Mouse (Mus musculus) midbrain, postnatal 0 days (tissue): ENCODE data around the gene Tmem94. TPM values are rescaled to one million over a fixed set of nuclear protein-coding genes. Genes with fewer than 3 reads are reported as not detected.

Experiments used
- ATAC-seq: fragments of 200-750 bp; cut with Nextera tagmentation; 2 replicates; pipeline ENCODE4 v1.8.0; 2017; ENCODE audit warnings: moderate number of reproducible peaks, mild to moderate bottlenecking, moderate TSS enrichment, moderate library complexity; ENCODE audit not compliant: low FRiP score
- DNase-seq: peaks from one replicate; pipeline ENCODE4 v3.0.0-alpha.2; 2015; ENCODE audit warnings: low spot score
- H3K27ac ChIP-seq: fragments of 300-500 bp; sonication (generic); 2 replicates; pipeline ENCODE4 v1.5.1; 2014; ENCODE audit warnings: low read depth, mild to moderate bottlenecking, low read length, mixed read lengths
- H3K27me3 ChIP-seq: fragments of 300-500 bp; sonication (generic); 2 replicates; pipeline ENCODE4 v1.6.1; 2014; ENCODE audit warnings: low read length, control low read depth, mixed read lengths; ENCODE audit not compliant: insufficient read depth
- H3K36me3 ChIP-seq: fragments of 300-500 bp; sonication (generic); 2 replicates; pipeline ENCODE4 v1.6.1; 2014; ENCODE audit warnings: low read length, control low read depth, mixed read lengths; ENCODE audit not compliant: insufficient read depth
- H3K4me1 ChIP-seq: fragments of 300-500 bp; sonication (generic); 2 replicates; pipeline ENCODE4 v1.6.1; 2014; ENCODE audit warnings: mild to moderate bottlenecking, control low read depth, antibody characterized with exemption, low read length, mixed read lengths; ENCODE audit not compliant: insufficient read depth
- H3K4me2 ChIP-seq: fragments of 300-500 bp; sonication (generic); 2 replicates; pipeline ENCODE4 v1.6.1; 2014; ENCODE audit warnings: low read depth, mild to moderate bottlenecking, low read length, mixed read lengths; ENCODE audit not compliant: poor library complexity, severe bottlenecking
- H3K4me3 ChIP-seq: fragments of 300-500 bp; sonication (generic); 2 replicates; pipeline ENCODE4 v1.5.1; 2014; ENCODE audit warnings: low read depth, mild to moderate bottlenecking, low read length, moderate library complexity
- H3K9ac ChIP-seq: fragments of 300-500 bp; sonication (generic); replicated peaks from 2 replicates; pipeline ENCODE4 v1.6.1; 2014; ENCODE audit warnings: mild to moderate bottlenecking, low read length, moderate library complexity, mixed read lengths; ENCODE audit not compliant: poor library complexity, severe bottlenecking
- H3K9me3 ChIP-seq: fragments of 300-500 bp; sonication (generic); 2 replicates; pipeline ENCODE4 v1.6.1; 2016; ENCODE audit warnings: low read length, control low read depth
- CTCF ChIP-seq: IDR thresholded peaks from 2 replicates; pipeline ENCODE4 v1.5.1; 2016; ENCODE audit warnings: antibody characterized with exemption, mild to moderate bottlenecking
- WGBS: fragments of 180-500 bp; shearing (Covaris S2); extraction: QIAGEN DNeasy Blood & Tissue Kit; methylation state at CpG from one replicate; pipeline ENCODE4 v1.1.7; 2014; 5-methylcytosine and 5-hydroxymethylcytosine counted together
- polyA plus RNA-seq: library from polyadenylated mRNA; unstranded; fragments of >200 nt; fragmentation: Nextera tagmentation; extraction: Ambion mirVana; gene quantifications from 2 replicates; pipeline ENCODE4 v1.2.1, GENCODE M21; 2015
- total RNA-seq: library from RNA; depleted of rRNA; stranded (reverse); fragments of >200 nt; gene quantifications from 2 replicates; pipeline ENCODE4 v1.2.3, GENCODE M21; 2014

The Tmem94 gene
- total and polyA plus RNA-seq, 2 experiments from 2014 or later = 15.9 to 32.7 TPM

DNA sequence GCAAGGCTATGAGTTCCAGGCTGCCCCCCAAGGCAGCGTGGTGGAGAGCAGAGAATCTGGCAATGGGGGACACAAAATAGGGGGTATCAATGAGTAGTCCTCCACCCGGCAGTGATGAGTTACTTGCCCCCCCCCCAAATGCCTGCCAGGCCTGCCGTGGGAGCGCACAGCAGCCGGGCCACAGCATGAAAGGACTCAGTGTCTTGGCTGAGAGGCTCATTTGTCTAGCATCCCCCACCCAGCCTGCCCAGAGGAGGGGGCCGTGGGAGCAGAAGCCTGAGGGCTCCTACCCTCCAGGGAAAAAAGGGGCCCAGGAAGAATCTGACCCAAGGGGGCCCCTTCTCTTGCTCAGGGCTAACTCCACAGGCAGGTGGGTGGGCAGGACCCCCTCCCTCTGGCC, 42.1 kb downstream of the Tmem94 start:
- peaks cover 6% of the 10 kb centered on the region; the same call in 1 of the 2 replicates for H3K36me3 ChIP-seq
- peak; percentile 61 for DNase-seq
- no peak overlapping the region for H3K9ac ChIP-seq
- no peak for TF ChIP-seq CTCF
- peaks cover 9% of the 10 kb centered on the region; the same call in 1 of the 2 replicates for H3K4me1 ChIP-seq
- peak overlapping the region; percentile 62 for H3K27ac ChIP-seq
- ATAC-seq = no peak; the same call in 1 of the 2 replicates
- H3K27me3 ChIP-seq = no peaks in the 10 kb centered on the region
- WGBS = 51% methylated on average over 6 of the region's 6 CpGs
- H3K4me3 ChIP-seq = no peak overlapping the region
- H3K4me2 ChIP-seq = 0 out of 2 replicates have a peak overlapping the region, but pooled peaks have one; percentile 4
- no peaks in the 10 kb centered on the region for H3K9me3 ChIP-seq

DNA sequence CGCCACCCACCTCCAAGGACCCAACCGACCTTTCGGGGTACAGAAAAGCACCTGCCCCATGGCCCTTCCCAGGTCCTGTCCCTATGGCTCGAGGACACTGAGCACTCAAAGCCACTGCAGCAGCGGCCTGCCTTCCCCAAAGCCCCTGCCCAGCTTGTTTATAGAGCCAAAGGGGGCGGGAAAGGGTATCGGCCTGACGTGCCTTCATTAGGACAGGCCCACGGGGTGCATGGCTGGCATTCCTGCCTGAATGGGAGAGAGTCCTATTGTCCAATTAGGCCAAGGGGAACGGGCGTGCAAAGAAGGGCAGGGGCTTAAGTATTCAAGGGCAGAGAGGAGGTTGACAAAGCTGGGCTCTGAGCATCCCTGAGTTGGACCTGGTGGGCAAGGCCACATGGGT, 42.7 kb downstream of the Tmem94 start:
- ATAC-seq (no peak), DNase-seq (no peak)
- Histone ChIP-seq H3K4me2 (no peak overlapping the region), H3K27me3 (no peaks in the 10 kb centered on the region), H3K36me3 (peaks cover 6% of the 10 kb centered on the region; the same call in 1 of the 2 replicates), H3K4me1 (peaks cover 9% of the 10 kb centered on the region; the same call in 1 of the 2 replicates), H3K9ac (no peak overlapping the region), H3K4me3 (no peak overlapping the region), H3K9me3 (no peaks in the 10 kb centered on the region), H3K27ac (peak overlapping the region; percentile 62)
- TF ChIP-seq CTCF = no peak
- 54% methylated on average over 11 of the region's 11 CpGs for whole genome bisulfite sequencing

DNA sequence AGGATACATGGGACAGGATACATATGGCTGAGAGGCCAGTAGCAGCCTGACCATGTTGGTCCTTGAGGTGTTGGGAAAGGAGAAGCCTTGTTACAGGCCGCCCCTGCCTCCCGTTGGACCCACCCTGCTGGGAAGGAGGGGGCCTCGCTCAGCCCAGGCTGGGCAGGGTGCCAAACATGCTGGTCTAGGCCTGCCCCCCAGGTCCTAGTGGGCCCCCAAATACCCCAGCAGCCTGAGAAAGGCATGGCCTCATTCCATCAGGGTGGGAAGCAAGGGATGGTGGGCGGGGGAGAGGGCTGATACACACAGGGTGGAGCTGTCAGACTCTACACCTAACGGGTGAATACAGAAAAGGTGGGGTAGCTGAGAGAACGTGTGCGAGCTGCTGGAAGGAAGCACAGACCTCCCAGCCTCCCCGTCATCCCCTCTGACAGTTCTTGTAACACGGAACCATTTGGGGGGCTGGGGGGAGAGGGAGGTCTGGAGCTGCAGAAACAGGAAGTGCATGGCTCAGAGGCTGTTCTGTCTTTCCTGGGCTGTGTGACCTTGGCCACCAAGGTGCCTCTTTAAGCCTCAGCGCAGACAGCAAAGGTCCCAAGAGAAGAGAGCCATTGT, 43.6 kb downstream of the Tmem94 start:
- ATAC-seq = no peak
- H3K36me3 ChIP-seq = peaks cover under 1% of the 10 kb centered on the region; the same call in 1 of the 2 replicates
- peak overlapping the region; percentile 15; the same call in 1 of the 2 replicates for H3K4me2 ChIP-seq
- no peaks in the 10 kb centered on the region for H3K9me3 ChIP-seq
- H3K4me1 ChIP-seq = peaks cover 9% of the 10 kb centered on the region; the same call in 1 of the 2 replicates
- no peak for TF ChIP-seq CTCF
- no peaks in the 10 kb centered on the region for H3K27me3 ChIP-seq
- H3K9ac ChIP-seq = peak overlapping the region; percentile 19; the same call in 1 of the 2 replicates
- 44% methylated on average over 9 of the region's 10 CpGs for WGBS
- peak overlapping the region; percentile 62 for H3K27ac ChIP-seq
- peak; percentile 57 for DNase-seq
- H3K4me3 ChIP-seq = no peak overlapping the region

DNA sequence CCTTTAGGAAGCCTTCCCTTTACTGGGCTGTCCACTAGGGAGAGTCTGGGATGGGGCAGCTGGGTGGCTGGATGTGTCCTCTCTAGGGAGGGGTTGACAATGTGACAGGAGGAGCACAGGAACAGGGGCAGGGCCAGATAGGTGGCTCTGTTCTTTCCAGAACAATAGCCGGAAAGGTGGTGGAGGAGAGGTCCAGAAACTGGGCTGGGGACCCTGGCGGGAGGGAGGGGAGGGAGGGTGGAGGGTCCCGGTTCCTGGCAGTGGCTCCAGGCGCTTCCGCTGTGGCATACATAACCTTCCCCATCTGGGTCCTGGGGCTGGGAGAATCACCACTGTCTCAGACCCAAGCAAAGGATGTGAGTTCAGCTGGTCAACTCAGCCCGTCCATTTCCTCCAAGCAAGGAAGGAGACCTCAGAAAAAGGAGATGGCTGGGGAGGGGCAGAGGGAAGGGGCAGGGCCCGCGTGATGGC, 44.1 kb downstream of the Tmem94 start:
- H3K4me3 ChIP-seq = no peak overlapping the region
- H3K9ac ChIP-seq = 0 out of 2 replicates have a peak overlapping the region, but pooled peaks have one; percentile 19
- WGBS = 72% methylated on average over 8 of the region's 8 CpGs
- no peaks in the 10 kb centered on the region for H3K9me3 ChIP-seq
- no peaks in the 10 kb centered on the region for H3K27me3 ChIP-seq
- H3K4me1 ChIP-seq = peaks cover 9% of the 10 kb centered on the region; the same call in 1 of the 2 replicates
- peak; percentile 25; the same call in 1 of the 2 replicates for TF ChIP-seq CTCF
- no peak for DNase-seq
- peak overlapping the region; percentile 15; the same call in 1 of the 2 replicates for H3K4me2 ChIP-seq
- no peak for ATAC-seq
- no peaks in the 10 kb centered on the region for H3K36me3 ChIP-seq
- H3K27ac ChIP-seq = peak overlapping the region; percentile 38

DNA sequence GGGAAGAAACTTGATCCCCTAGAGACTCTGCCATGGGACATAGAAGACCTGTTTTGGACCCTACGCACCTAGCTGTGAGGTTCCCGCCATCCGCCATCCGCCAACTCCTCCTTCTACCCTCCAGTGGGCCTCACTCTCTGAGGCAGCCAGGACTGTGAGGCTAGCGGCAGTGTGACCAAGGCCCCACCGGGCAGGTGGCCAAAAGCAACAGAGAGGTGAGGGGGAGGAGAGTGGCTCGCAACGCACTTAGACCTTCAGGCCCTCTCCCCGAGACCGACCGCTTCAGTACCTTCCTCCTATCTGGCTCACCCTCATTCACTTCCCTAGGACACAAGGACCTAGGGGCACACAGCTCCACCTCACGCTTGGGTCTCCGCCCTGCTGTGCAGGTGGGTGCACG, 45.1 kb downstream of the Tmem94 start:
- no peak for DNase-seq
- H3K9ac ChIP-seq = no peak overlapping the region
- peak overlapping the region; percentile 32 for H3K4me2 ChIP-seq
- no peak for TF ChIP-seq CTCF
- H3K27me3 ChIP-seq = no peaks in the 10 kb centered on the region
- H3K36me3 ChIP-seq = no peaks in the 10 kb centered on the region
- WGBS = 79% methylated on average over 14 of the region's 14 CpGs
- peaks cover 9% of the 10 kb centered on the region; the same call in 1 of the 2 replicates for H3K4me1 ChIP-seq
- ATAC-seq = no peak
- H3K4me3 ChIP-seq = peak overlapping the region; percentile 10; the same call in 1 of the 2 replicates
- no peak overlapping the region for H3K27ac ChIP-seq
- H3K9me3 ChIP-seq = no peaks in the 10 kb centered on the region
